Mouse (Mus musculus): ENCODE results near the gene Gm49337.

- TF ChIP-seq POLR2A (IDR thresholded peaks at IDR 0.05; ENCODE audit: low read depth, low read length) (no peak), CTCF (IDR thresholded peaks at IDR 0.05; ENCODE audit: borderline replicate concordance, insufficient read depth, low read length) (no peak)
Observed at GRCm38 (mm10) chr4:116219056-116219455, 45.9 kb downstream of the Gm49337 start.

Measured in embryonic fibroblast, embryonic 13.5 days (primary cell).